Mouse (Mus musculus) intestine, embryonic 14.5 days (tissue): Measurements from ENCODE around the gene C3. TPM values are rescaled to one million over a fixed set of nuclear protein-coding genes. Genes with fewer than 3 reads are reported as not detected.

Source experiments
- ATAC-seq: fragments of 200-750 bp; cut with Nextera tagmentation; replicated peaks from 2 replicates; pipeline ENCODE4 v1.8.0; 2017; ENCODE audit warnings: low read depth, moderate number of reproducible peaks, moderate TSS enrichment, moderate library complexity; ENCODE audit not compliant: low FRiP score, low TSS enrichment
- DNase-seq: peaks from one replicate; pipeline ENCODE4 v3.0.0-alpha.2; 2018; ENCODE audit warnings: low spot score
- H3K27ac ChIP-seq: fragments of 300-500 bp; sonication (generic); 2 replicates; pipeline ENCODE4 v1.5.1; 2014; ENCODE audit warnings: low read depth, mild to moderate bottlenecking, control low read depth
- H3K27me3 ChIP-seq: fragments of 300-500 bp; sonication (generic); replicated peaks from 2 replicates; pipeline ENCODE4 v1.6.1; 2014; ENCODE audit warnings: low read length, control low read depth; ENCODE audit not compliant: control insufficient read depth, insufficient read depth
- H3K36me3 ChIP-seq: fragments of 300-500 bp; sonication (generic); 2 replicates; pipeline ENCODE4 v1.6.1; 2014; ENCODE audit warnings: low read length, control low read depth; ENCODE audit not compliant: control insufficient read depth, insufficient read depth
- H3K4me1 ChIP-seq: fragments of 300-500 bp; sonication (generic); replicated peaks from 2 replicates; pipeline ENCODE4 v1.6.1; 2014; ENCODE audit warnings: low read length, control low read depth, mixed read lengths; ENCODE audit not compliant: control insufficient read depth, insufficient read depth
- H3K4me2 ChIP-seq: fragments of 300-500 bp; sonication (generic); 2 replicates; pipeline ENCODE4 v1.6.1; 2014; ENCODE audit warnings: low read length
- H3K4me3 ChIP-seq: fragments of 300-500 bp; sonication (generic); 2 replicates; pipeline ENCODE4 v1.5.1; 2014; ENCODE audit warnings: low read depth, low read length, control low read depth, mixed read lengths
- H3K9ac ChIP-seq: fragments of 300-500 bp; sonication (generic); 2 replicates; pipeline ENCODE4 v1.6.1; 2014; ENCODE audit warnings: mild to moderate bottlenecking, low read length
- H3K9me3 ChIP-seq: fragments of 300-500 bp; sonication (generic); 2 replicates; pipeline ENCODE4 v1.6.1; 2016; ENCODE audit warnings: low read length, control low read depth; ENCODE audit not compliant: control insufficient read depth
- WGBS: fragments of 180-500 bp; shearing (Covaris S2); extraction: QIAGEN DNeasy Blood & Tissue Kit; methylation state at CpG from one replicate; pipeline ENCODE4 v1.1.7; 2014; 5-methylcytosine and 5-hydroxymethylcytosine counted together
- polyA plus RNA-seq: library from polyadenylated mRNA; unstranded; fragments of >200 nt; fragmentation: Nextera tagmentation; extraction: Ambion mirVana; gene quantifications from 2 replicates; pipeline ENCODE4 v1.2.1, GENCODE M21; 2014

Gene C3
- polyA plus RNA-seq, 1 experiment from 2014 or later: 0.66 TPM

DNA sequence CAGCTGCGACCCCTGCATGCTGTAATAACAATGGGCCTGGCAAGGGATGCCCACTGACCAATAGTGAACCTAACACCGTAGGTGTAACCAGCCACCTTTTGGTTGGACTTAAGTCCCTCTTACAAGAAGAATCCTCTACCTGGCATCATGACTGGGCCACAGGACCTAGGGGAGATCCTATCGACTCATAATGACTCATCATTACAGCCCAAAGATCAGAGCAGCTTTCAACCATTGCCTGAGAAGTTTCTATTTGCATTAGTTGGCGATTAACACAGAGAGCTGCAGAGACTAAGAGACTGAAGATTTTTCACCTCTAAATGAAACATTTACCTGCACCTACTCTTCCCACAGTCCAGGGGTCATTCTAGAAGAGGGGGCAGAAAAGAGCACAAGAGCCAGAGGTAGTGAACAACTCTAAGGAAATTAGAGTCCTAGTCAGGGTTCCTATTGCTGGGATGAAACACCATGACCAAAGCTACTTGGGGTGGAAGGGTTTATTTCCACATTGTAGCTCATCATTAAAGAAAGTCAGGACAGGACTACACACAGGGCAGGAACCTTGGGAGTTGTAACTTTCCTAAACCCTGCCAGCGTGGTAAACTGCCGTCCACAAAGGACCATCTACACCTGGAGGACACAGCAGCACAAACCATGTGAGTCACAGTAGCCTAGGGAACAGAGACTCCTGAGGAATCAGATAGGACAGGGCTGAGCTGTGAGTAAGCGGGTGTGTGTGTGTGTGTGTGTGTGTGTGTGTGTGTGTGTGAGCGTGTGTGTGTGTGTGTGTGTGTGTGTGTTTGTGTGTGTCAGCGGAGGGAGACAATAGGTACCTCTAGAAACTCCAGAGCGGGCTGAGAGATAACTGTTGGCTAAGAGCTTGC lies 25.9 kb downstream of the C3 start:
- Histone ChIP-seq H3K4me1 (no peaks in the 10 kb centered on the region), H3K4me3 (no peak overlapping the region), H3K9ac (no peak overlapping the region), H3K4me2 (no peak overlapping the region), H3K36me3 (no peaks in the 10 kb centered on the region), H3K27me3 (no peaks in the 10 kb centered on the region), H3K27ac (peak overlapping the region; percentile 3; the same call in 1 of the 2 replicates), H3K9me3 (no peaks in the 10 kb centered on the region)
- ATAC-seq (peak; percentile 76), DNase-seq (no peak)
- WGBS: 74% methylated on average over 10 of the region's 10 CpGs

DNA sequence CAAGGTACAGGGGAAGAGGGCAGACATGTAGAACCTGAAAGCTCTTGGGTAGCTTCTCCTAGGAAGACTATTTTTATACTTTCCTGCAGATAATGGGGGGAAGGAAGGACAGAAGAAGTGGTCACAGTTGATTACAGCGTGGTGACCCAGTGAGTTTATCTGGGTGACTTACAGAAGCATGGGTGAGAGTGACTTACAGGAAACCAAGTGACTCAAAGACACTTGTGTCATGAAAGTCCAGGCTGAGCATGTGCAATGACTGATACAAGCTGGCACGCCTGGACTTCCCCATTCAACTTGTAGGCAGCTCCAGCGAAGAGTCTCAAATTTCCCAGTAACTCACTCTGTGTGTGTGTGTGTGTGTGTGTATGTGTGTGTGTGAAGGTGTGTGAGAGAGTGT lies 29.7 kb downstream of the C3 start:
- ATAC-seq (no peak), DNase-seq (no peak)
- Histone ChIP-seq H3K4me1 (no peaks in the 10 kb centered on the region), H3K36me3 (no peaks in the 10 kb centered on the region), H3K9ac (no peak overlapping the region), H3K9me3 (no peaks in the 10 kb centered on the region), H3K27ac (no peak overlapping the region), H3K27me3 (no peaks in the 10 kb centered on the region), H3K4me2 (no peak overlapping the region), H3K4me3 (no peak overlapping the region)
- WGBS: 84% methylated on average over 3 of the region's 3 CpGs

GRCm38 (mm10) chr17:57195326-57196010 lies 32.5 kb downstream of the C3 start:
- ATAC-seq (no peak), DNase-seq (no peak)
- H3K9me3 ChIP-seq: no peaks in the 10 kb centered on the region
- H3K4me1 ChIP-seq: no peaks in the 10 kb centered on the region
- H3K4me2 ChIP-seq: no peak overlapping the region
- H3K9ac ChIP-seq: no peak overlapping the region
- H3K4me3 ChIP-seq: no peak overlapping the region
- 73% methylated on average over 8 of the region's 8 CpGs for WGBS
- H3K27me3 ChIP-seq: no peaks in the 10 kb centered on the region
- no peak overlapping the region for H3K27ac ChIP-seq
- H3K36me3 ChIP-seq: no peaks in the 10 kb centered on the region

GRCm38 (mm10) chr17:57194771-57195170 lies 33.2 kb downstream of the C3 start:
- no peak overlapping the region for H3K9ac ChIP-seq
- DNase-seq: no peak
- H3K4me1 ChIP-seq: no peaks in the 10 kb centered on the region
- 77% methylated on average over 3 of the region's 3 CpGs for WGBS
- no peak overlapping the region for H3K4me3 ChIP-seq
- no peak overlapping the region for H3K27ac ChIP-seq
- no peak for ATAC-seq
- no peaks in the 10 kb centered on the region for H3K36me3 ChIP-seq
- no peaks in the 10 kb centered on the region for H3K9me3 ChIP-seq
- no peaks in the 10 kb centered on the region for H3K27me3 ChIP-seq
- H3K4me2 ChIP-seq: no peak overlapping the region

GRCm38 (mm10) chr17:57194041-57194507 lies 33.9 kb downstream of the C3 start, which contains the start of gene Tnfsf14:
Tnfsf14 (minus strand) TSS chr17:57194177.
- H3K4me2 ChIP-seq: no peak within 1 kb of the TSS
- no peak for ATAC-seq
- no peaks in the 10 kb centered on the region for H3K9me3 ChIP-seq
- no peak within 1 kb of the TSS for H3K9ac ChIP-seq
- no peak within 1 kb of the TSS for H3K27ac ChIP-seq
- H3K4me1 ChIP-seq: no peaks in the 10 kb centered on the region
- DNase-seq: no peak
- H3K4me3 ChIP-seq: no peak within 1 kb of the TSS
- WGBS: 75% methylated on average over 11 of the region's 11 CpGs
- H3K36me3 ChIP-seq: no peaks in the 10 kb centered on the region
- H3K27me3 ChIP-seq: no peaks in the 10 kb centered on the region

DNA sequence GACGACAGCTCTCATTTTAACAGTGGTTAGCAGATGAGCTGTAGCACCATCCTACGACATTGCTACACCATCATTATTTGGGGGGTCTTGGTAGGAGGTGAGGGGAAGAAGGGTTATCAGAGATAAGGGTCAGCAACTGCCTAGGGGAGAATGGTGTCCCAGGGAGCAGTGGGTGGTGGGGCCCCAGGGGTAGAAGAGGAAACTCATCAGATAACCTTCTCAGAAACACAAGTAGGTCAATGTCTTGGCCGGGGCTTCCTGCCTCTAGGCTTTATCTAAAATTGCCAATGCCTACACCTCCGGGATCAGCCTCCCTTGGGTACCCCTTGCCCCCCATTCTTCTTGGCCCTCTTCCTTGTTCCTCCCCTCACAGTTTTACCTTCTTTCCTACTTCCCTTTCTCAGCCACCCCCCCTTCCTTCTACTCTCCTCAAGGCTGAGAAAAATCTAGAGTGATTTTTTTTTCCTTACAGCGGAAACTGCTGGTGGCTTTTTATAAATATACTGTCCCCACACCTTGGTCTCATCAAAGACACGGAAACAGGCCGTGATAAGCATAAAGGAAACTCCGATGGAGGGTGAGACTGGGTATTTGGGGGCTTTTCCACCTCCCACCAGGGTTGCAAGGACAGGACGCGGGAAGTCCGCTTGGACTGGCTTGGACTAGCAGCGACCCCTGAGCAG lies 39.3 kb downstream of the C3 start:
- H3K27me3 ChIP-seq: no peaks in the 10 kb centered on the region
- ATAC-seq (no peak), DNase-seq (no peak)
- H3K36me3 ChIP-seq: no peaks in the 10 kb centered on the region
- H3K27ac ChIP-seq: no peak overlapping the region
- H3K4me2 ChIP-seq: no peak overlapping the region
- no peak overlapping the region for H3K9ac ChIP-seq
- no peaks in the 10 kb centered on the region for H3K4me1 ChIP-seq
- H3K4me3 ChIP-seq: no peak overlapping the region
- WGBS: 82% methylated on average over 12 of the region's 12 CpGs
- H3K9me3 ChIP-seq: no peaks in the 10 kb centered on the region

- no peaks in the 10 kb centered on the region for H3K9me3 ChIP-seq
- no peak overlapping the region for H3K27ac ChIP-seq
- no peaks in the 10 kb centered on the region for H3K4me1 ChIP-seq
- ATAC-seq (no peak), DNase-seq (no peak)
- no peak overlapping the region for H3K4me2 ChIP-seq
- 0 out of 2 replicates have a peak, but pooled peaks cover 3% of the 10 kb centered on the region for H3K27me3 ChIP-seq
- no peak overlapping the region for H3K4me3 ChIP-seq
- 77% methylated on average over 2 of the region's 2 CpGs for WGBS
- no peak overlapping the region for H3K9ac ChIP-seq
- no peaks in the 10 kb centered on the region for H3K36me3 ChIP-seq
Observed at GRCm38 (mm10) chr17:57185641-57186040, 42.3 kb downstream of the C3 start.

DNA sequence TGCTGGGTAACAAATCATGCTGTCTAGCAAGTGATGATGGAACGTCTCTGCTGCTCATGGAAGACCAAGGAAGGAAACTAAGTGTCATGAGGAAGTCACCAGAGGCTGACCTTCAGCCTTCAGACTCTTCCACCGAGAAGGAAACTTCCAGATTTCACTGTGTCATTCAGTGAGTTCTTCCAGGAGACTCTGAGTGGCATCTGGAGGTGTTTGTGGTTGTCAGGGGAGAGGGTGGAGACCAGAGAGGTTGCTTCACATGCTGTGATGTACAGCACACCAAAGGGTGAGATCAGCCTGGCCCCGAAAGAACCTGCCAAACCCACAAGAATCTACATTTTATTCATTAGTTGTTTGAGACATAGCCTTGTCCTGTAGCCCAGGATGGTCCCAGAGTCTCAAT lies 45.1 kb downstream of the C3 start:
- 65% methylated on average over 3 of the region's 3 CpGs for WGBS
- no peak overlapping the region for H3K4me2 ChIP-seq
- no peaks in the 10 kb centered on the region for H3K36me3 ChIP-seq
- no peak overlapping the region for H3K4me3 ChIP-seq
- H3K27me3 ChIP-seq: 0 out of 2 replicates have a peak, but pooled peaks cover 3% of the 10 kb centered on the region
- H3K27ac ChIP-seq: no peak overlapping the region
- no peaks in the 10 kb centered on the region for H3K9me3 ChIP-seq
- no peak for ATAC-seq
- no peak for DNase-seq
- no peaks in the 10 kb centered on the region for H3K4me1 ChIP-seq
- no peak overlapping the region for H3K9ac ChIP-seq
